Mouse (Mus musculus): ENCODE measurements around the gene Med4. TPM values are rescaled to one million over a fixed set of nuclear protein-coding genes. Genes with fewer than 3 reads are reported as not detected.
A peak's percentile ranks its signal among the peaks of the same experiment; 100 is the strongest.

The Med4 gene
- polyA plus RNA-seq, 1 experiment: 18.9 TPM

DNA sequence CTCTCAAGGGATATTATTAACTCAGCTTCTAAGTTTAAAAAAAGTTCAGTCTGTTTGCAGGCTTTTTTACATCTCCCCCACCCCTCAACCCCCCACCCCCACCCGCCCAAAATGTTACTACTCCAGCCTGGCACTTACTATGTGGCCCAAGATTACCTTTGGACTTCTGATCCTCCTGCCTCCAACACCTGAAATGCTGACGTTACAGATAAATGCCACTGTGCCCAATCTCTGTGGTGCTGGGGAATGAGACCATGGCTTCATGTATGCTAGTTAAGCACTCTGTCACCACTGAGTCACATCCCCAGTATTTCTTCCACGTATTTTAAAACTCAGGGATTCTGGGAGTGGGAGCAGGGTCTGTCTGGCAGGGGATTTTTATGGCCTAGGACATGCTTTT, 40.5 kb downstream of the Med4 start:
- Histone ChIP-seq H3K4me3 (no peak overlapping the region), H3K36me3 (ENCODE audit: control insufficient read depth, insufficient read depth) (no peaks in the 10 kb centered on the region), H3K4me2 (ENCODE audit: low read depth) (no peak overlapping the region), H3K79me2 (ENCODE audit: control insufficient read depth, insufficient read depth) (peaks cover 18% of the 10 kb centered on the region), H3K27me3 (ENCODE audit: control insufficient read depth, insufficient read depth, insufficient read length) (no peaks in the 10 kb centered on the region), H3ac (ENCODE audit: control insufficient read depth, insufficient read length) (no peak overlapping the region)
- TF ChIP-seq MYOG (IDR thresholded peaks at IDR 0.05; ENCODE audit: control insufficient read depth in 1 of 3, insufficient read depth in 1 of 3, insufficient read length in 2 of 3, low read depth in 2 of 3) (no peak), MYOD1 (IDR thresholded peaks at IDR 0.05; ENCODE audit: control insufficient read depth in 1 of 3, insufficient read length in 2 of 3, low read depth in 2 of 3) (no peak), POLR2A (IDR thresholded peaks at IDR 0.05; ENCODE audit: insufficient read length, low read depth) (no peak), E2F4 (IDR thresholded peaks at IDR 0.05; ENCODE audit: insufficient read depth) (no peak), REST (IDR thresholded peaks at IDR 0.05; ENCODE audit: insufficient read depth, insufficient read length) (no peak), USF1 (IDR thresholded peaks at IDR 0.05; ENCODE audit: low read depth) (no peak), MAX (IDR thresholded peaks at IDR 0.05; ENCODE audit: low read depth) (no peak), TCF3 (IDR thresholded peaks at IDR 0.05; ENCODE audit: insufficient read length, low read depth) (no peak), TCF12 (IDR thresholded peaks at IDR 0.05; ENCODE audit: insufficient read depth, poor library complexity, severe bottlenecking) (no peak)

DNA sequence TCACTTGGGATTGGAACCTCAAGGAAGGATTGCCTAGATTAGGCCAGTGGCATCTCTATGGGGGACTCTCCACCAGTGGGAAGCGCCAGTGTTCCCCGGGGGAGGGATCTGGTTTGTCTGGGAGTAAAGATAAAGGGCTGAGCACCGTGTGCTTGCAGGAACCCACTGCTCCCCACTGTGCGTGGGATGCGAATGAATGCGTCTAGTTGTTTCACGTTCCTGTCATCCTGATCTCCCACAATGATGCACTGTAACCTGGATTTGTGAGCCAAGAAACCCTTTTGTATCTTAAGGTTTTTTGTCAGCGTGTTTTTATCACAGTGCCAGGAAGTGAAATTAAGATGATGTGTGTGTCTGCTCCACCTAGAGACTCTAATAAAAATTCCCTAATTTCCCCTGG, 40.9 kb downstream of the Med4 start:
- no peak overlapping the region for H3K4me3 ChIP-seq
- TF ChIP-seq SRF (IDR thresholded peaks at IDR 0.05; ENCODE audit: control insufficient read depth, insufficient read length, low read depth): no peak
- TF ChIP-seq TCF12 (IDR thresholded peaks at IDR 0.05; ENCODE audit: insufficient read depth, poor library complexity, severe bottlenecking): no peak
- TF ChIP-seq CEBPB (IDR thresholded peaks at IDR 0.05; ENCODE audit: insufficient read depth, poor library complexity, severe bottlenecking): no peak
- no peak for TF ChIP-seq POLR2A (IDR thresholded peaks at IDR 0.05; ENCODE audit: insufficient read length, low read depth)
- no peak for TF ChIP-seq USF1 (IDR thresholded peaks at IDR 0.05; ENCODE audit: low read depth)
- no peak for TF ChIP-seq MAX (IDR thresholded peaks at IDR 0.05; ENCODE audit: low read depth)
- no peak for TF ChIP-seq E2F4 (IDR thresholded peaks at IDR 0.05; ENCODE audit: insufficient read depth)
- TF ChIP-seq MYOD1 (IDR thresholded peaks at IDR 0.05; ENCODE audit: control insufficient read depth in 1 of 3, insufficient read length in 2 of 3, low read depth in 2 of 3): no peak
- no peak for TF ChIP-seq REST (IDR thresholded peaks at IDR 0.05; ENCODE audit: insufficient read depth, insufficient read length)
- TF ChIP-seq POLR2AphosphoS2 (IDR thresholded peaks at IDR 0.05; ENCODE audit: insufficient read length, low read depth): no peak
- TF ChIP-seq TCF3 (IDR thresholded peaks at IDR 0.05; ENCODE audit: insufficient read length, low read depth): no peak
- TF ChIP-seq MYOG (IDR thresholded peaks at IDR 0.05; ENCODE audit: control insufficient read depth in 1 of 3, insufficient read depth in 1 of 3, insufficient read length in 2 of 3, low read depth in 2 of 3): no peak
- H3K36me3 ChIP-seq (ENCODE audit: control insufficient read depth, insufficient read depth): peaks cover under 1% of the 10 kb centered on the region
- no peak overlapping the region for H3K4me2 ChIP-seq (ENCODE audit: low read depth)
- H3K79me2 ChIP-seq (ENCODE audit: control insufficient read depth, insufficient read depth): peaks cover 23% of the 10 kb centered on the region
- H3K27me3 ChIP-seq (ENCODE audit: control insufficient read depth, insufficient read depth, insufficient read length): no peaks in the 10 kb centered on the region
- H3ac ChIP-seq (ENCODE audit: control insufficient read depth, insufficient read length): no peak overlapping the region

DNA sequence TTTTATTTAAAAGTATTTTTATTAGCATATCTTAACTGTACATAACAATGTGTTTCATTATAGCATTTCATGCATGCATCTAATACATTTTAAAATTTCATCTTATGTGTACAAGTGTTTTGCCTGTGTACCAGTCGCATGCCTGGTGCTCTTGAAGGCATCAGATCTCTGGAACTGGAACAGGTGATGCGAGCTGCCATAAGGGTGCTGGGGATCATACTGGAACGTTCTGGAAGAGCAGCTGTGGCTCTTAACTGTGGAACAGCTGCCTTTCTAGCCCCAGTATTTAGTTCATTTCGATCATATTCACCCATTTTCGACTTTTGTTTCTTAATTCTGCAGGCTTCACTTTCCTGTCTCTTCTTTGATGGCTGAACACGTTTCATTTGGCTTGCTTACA, 41.3 kb downstream of the Med4 start:
- Histone ChIP-seq H3K4me2 (ENCODE audit: low read depth) (no peak overlapping the region), H3K27me3 (ENCODE audit: control insufficient read depth, insufficient read depth, insufficient read length) (no peaks in the 10 kb centered on the region), H3K4me3 (no peak overlapping the region), H3K36me3 (ENCODE audit: control insufficient read depth, insufficient read depth) (peaks cover 5% of the 10 kb centered on the region), H3ac (ENCODE audit: control insufficient read depth, insufficient read length) (no peak overlapping the region), H3K79me2 (ENCODE audit: control insufficient read depth, insufficient read depth) (peaks cover 27% of the 10 kb centered on the region)
- TF ChIP-seq TCF3 (IDR thresholded peaks at IDR 0.05; ENCODE audit: insufficient read length, low read depth): no peak
- no peak for TF ChIP-seq POLR2AphosphoS2 (IDR thresholded peaks at IDR 0.05; ENCODE audit: insufficient read length, low read depth)
- peak in 2 of 3 experiments; percentile 20 to 68 for TF ChIP-seq MYOG (IDR thresholded peaks at IDR 0.05; ENCODE audit: control insufficient read depth in 1 of 3, insufficient read depth in 1 of 3, insufficient read length in 2 of 3, low read depth in 2 of 3)
- TF ChIP-seq MYOD1 (IDR thresholded peaks at IDR 0.05; ENCODE audit: control insufficient read depth in 1 of 3, insufficient read length in 2 of 3, low read depth in 2 of 3): peak in 2 of 3 experiments; percentile 38 to 57
- no peak for TF ChIP-seq USF1 (IDR thresholded peaks at IDR 0.05; ENCODE audit: low read depth)
- peak; percentile 29 for TF ChIP-seq TCF12 (IDR thresholded peaks at IDR 0.05; ENCODE audit: insufficient read depth, poor library complexity, severe bottlenecking)
- no peak for TF ChIP-seq CEBPB (IDR thresholded peaks at IDR 0.05; ENCODE audit: insufficient read depth, poor library complexity, severe bottlenecking)
- no peak for TF ChIP-seq POLR2A (IDR thresholded peaks at IDR 0.05; ENCODE audit: insufficient read length, low read depth)
- no peak for TF ChIP-seq REST (IDR thresholded peaks at IDR 0.05; ENCODE audit: insufficient read depth, insufficient read length)
- no peak for TF ChIP-seq MAX (IDR thresholded peaks at IDR 0.05; ENCODE audit: low read depth)
- TF ChIP-seq E2F4 (IDR thresholded peaks at IDR 0.05; ENCODE audit: insufficient read depth): no peak

DNA sequence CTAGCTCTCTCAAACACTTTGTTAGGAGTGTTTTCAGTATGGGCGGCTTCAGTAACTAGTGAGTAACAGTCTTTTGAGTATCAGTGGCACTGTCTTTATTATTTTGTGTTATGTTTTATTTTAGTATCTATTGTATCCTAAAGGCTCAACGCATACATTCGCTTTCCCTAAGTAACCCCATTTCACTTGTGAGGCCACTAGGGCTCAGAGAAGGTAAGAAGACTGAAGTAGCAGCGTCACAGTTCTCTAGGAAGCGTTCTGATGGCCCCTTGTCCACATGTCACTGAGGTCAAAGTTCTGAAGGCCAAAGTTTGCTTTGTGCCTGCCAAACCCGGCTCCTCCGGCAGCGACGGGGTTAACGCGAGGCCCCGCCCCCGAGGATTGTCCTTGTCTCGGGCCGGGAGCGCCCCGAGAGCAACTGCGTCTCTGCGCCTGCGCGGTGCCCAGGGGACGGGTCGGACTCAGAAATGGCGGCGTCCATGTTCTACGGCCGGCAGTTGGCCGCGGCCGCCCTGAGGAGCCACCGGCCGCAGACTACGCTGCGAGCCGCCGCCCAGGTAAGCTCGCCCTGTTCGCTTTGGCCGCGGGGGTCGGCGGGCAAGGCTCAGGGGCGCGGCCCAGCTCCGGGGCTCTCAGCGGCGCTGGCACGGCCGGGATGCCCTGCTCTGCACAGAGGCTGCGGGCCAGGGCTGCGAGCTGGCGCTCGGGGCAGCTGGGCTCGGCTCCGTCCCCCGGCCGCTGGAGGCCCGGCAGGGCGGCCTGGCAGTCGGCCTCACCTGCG, 42.7 kb downstream of the Med4 start:
- peak overlapping the region; percentile 32 for H3K4me3 ChIP-seq
- H3ac ChIP-seq (ENCODE audit: control insufficient read depth, insufficient read length): peak overlapping the region; percentile 32
- peaks cover 38% of the 10 kb centered on the region for H3K79me2 ChIP-seq (ENCODE audit: control insufficient read depth, insufficient read depth)
- H3K4me2 ChIP-seq (ENCODE audit: low read depth): peak overlapping the region; percentile 97
- TF ChIP-seq MYOG (IDR thresholded peaks at IDR 0.05; ENCODE audit: control insufficient read depth in 1 of 3, insufficient read depth in 1 of 3, insufficient read length in 2 of 3, low read depth in 2 of 3) (peak in 1 of 3 experiments; percentile 26), E2F4 (IDR thresholded peaks at IDR 0.05; ENCODE audit: insufficient read depth) (no peak), USF1 (IDR thresholded peaks at IDR 0.05; ENCODE audit: low read depth) (no peak), MYOD1 (IDR thresholded peaks at IDR 0.05; ENCODE audit: control insufficient read depth in 1 of 3, insufficient read length in 2 of 3, low read depth in 2 of 3) (no peak), POLR2A (IDR thresholded peaks at IDR 0.05; ENCODE audit: insufficient read length, low read depth) (peak; percentile 82), POLR2AphosphoS2 (IDR thresholded peaks at IDR 0.05; ENCODE audit: insufficient read length, low read depth) (peak; percentile 78), CEBPB (IDR thresholded peaks at IDR 0.05; ENCODE audit: insufficient read depth, poor library complexity, severe bottlenecking) (no peak)
- no peaks in the 10 kb centered on the region for H3K27me3 ChIP-seq (ENCODE audit: control insufficient read depth, insufficient read depth, insufficient read length)
- peaks cover 8% of the 10 kb centered on the region for H3K36me3 ChIP-seq (ENCODE audit: control insufficient read depth, insufficient read depth)

All from myocyte (in vitro differentiated cells).